Mouse (Mus musculus): ENCODE results near the gene Zscan4-ps2.
"Not testable (repeated sequence)": the region's sequence is repeated elsewhere in the genome, so short reads cannot be mapped to it uniquely, and the experiment has no call there.

Zscan4-ps2 gene

DNA sequence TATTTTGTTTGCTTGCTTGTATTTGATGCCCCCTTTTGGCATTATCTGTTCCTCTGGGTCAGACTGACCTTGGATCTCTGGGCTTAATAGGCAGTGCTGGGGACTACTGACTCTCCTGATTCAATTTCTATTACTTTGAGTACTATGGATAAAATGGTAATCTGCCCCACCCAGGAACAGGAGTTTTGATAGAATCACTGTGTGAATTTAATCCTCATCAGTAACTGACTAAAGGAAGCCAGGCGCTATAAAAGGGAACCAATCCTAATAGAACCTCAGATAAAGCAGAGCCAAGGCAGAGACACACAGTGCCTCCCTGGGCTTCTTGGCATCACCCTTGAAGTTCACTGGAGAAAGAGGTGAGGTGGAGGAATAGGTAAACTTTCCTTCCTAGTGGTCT lies at the start of gene Zscan4-ps2:
Gene Zscan4-ps2 (plus strand): TSS at position 301 of the 400 bp plus-strand sequence.
- DNase-seq, result not testable (repeated sequence)
